Mouse (Mus musculus) lung, embryonic 14.5 days (tissue): Measurements from ENCODE around the gene Trim69. TPM values are rescaled to one million over a fixed set of nuclear protein-coding genes. Genes with fewer than 3 reads are reported as not detected.
"Not testable (repeated sequence)": the region's sequence is repeated elsewhere in the genome, so short reads cannot be mapped to it uniquely, and the experiment has no call there.

Experiments used
- ATAC-seq: fragments of 200-750 bp; cut with Nextera tagmentation; 2 replicates; pipeline ENCODE4 v1.8.0; 2017; ENCODE audit warnings: mild to moderate bottlenecking, moderate TSS enrichment, moderate library complexity; ENCODE audit not compliant: insufficient read depth
- DNase-seq: peaks from one replicate; pipeline ENCODE4 v3.0.0-alpha.2; 2015
- H3K27ac ChIP-seq: fragments of 300-500 bp; sonication (generic); 2 replicates; pipeline ENCODE4 v1.5.1; 2014; ENCODE audit warnings: low read depth, mild to moderate bottlenecking, moderate library complexity
- H3K27me3 ChIP-seq: fragments of 300-500 bp; sonication (generic); 2 replicates; pipeline ENCODE4 v1.6.1; 2014; ENCODE audit warnings: low read length, control low read depth; ENCODE audit not compliant: insufficient read depth
- H3K36me3 ChIP-seq: fragments of 300-500 bp; sonication (generic); 2 replicates; pipeline ENCODE4 v1.6.1; 2014; ENCODE audit warnings: control low read depth; ENCODE audit not compliant: insufficient read depth
- H3K4me1 ChIP-seq: fragments of 300-500 bp; sonication (generic); 2 replicates; pipeline ENCODE4 v1.6.1; 2014; ENCODE audit warnings: antibody characterized with exemption, control low read depth; ENCODE audit not compliant: insufficient read depth
- H3K4me2 ChIP-seq: fragments of 300-500 bp; sonication (generic); 2 replicates; pipeline ENCODE4 v1.6.1; 2014; ENCODE audit warnings: mild to moderate bottlenecking
- H3K4me3 ChIP-seq: fragments of 300-500 bp; sonication (generic); 2 replicates; pipeline ENCODE4 v1.5.1; 2014; ENCODE audit warnings: low read depth, low read length
- H3K9ac ChIP-seq: fragments of 300-500 bp; sonication (generic); 2 replicates; pipeline ENCODE4 v1.6.1; 2014
- H3K9me3 ChIP-seq: fragments of 300-500 bp; sonication (generic); 2 replicates; pipeline ENCODE4 v1.6.1; 2016; ENCODE audit warnings: low read depth, low read length, control low read depth
- CTCF ChIP-seq: IDR thresholded peaks from 2 replicates; pipeline ENCODE4 v1.5.1; 2016; ENCODE audit warnings: antibody characterized with exemption, low read depth
- WGBS: fragments of 180-500 bp; shearing (Covaris S2); extraction: QIAGEN DNeasy Blood & Tissue Kit; methylation state at CpG from one replicate; pipeline ENCODE4 v1.1.7; 2014; 5-methylcytosine and 5-hydroxymethylcytosine counted together
- polyA plus RNA-seq: library from polyadenylated mRNA; unstranded; fragments of >200 nt; fragmentation: Nextera tagmentation; extraction: Ambion mirVana; gene quantifications from 2 replicates; pipeline ENCODE4 v1.2.1, GENCODE M21; 2014

Gene Trim69
- polyA plus RNA-seq, 1 experiment from 2014 or later: not detected

- no peaks in the 10 kb centered on the region for H3K27me3 ChIP-seq
- no peak overlapping the region for H3K4me2 ChIP-seq
- H3K4me3 ChIP-seq: no peak overlapping the region
- TF ChIP-seq CTCF: no peak
- H3K36me3 ChIP-seq: no peaks in the 10 kb centered on the region
- ATAC-seq (peak; percentile 82; the same call in 1 of the 2 replicates), DNase-seq (peak; percentile 50)
- no peak overlapping the region for H3K27ac ChIP-seq
- WGBS: 57% methylated on average over 3 of the region's 3 CpGs
- no peak overlapping the region for H3K9ac ChIP-seq
- no peaks in the 10 kb centered on the region for H3K9me3 ChIP-seq
- H3K4me1 ChIP-seq: no peaks in the 10 kb centered on the region
These were observed 50.2 kb downstream of the Trim69 start for GRCm38 (mm10) chr2:122210534-122211228.

- not testable (repeated sequence) for H3K9me3 ChIP-seq, H3K4me2 ChIP-seq, H3K27me3 ChIP-seq, H3K9ac ChIP-seq, H3K4me3 ChIP-seq, H3K27ac ChIP-seq, H3K36me3 ChIP-seq, DNase-seq, H3K4me1 ChIP-seq, ATAC-seq
- 84% methylated on average over 4 of the region's 4 CpGs for WGBS
These were observed 56.6 kb downstream of the Trim69 start for GRCm38 (mm10) chr2:122217075-122217474.

- TF ChIP-seq CTCF: no peak
These were observed 57.7 kb downstream of the Trim69 start for GRCm38 (mm10) chr2:122218234-122218633.

GRCm38 (mm10) chr2:122221378-122221777 is 60.9 kb downstream of the Trim69 start:
- Histone ChIP-seq H3K9ac (no peak overlapping the region), H3K27me3 (no peaks in the 10 kb centered on the region), H3K36me3 (no peaks in the 10 kb centered on the region), H3K4me3 (no peak overlapping the region), H3K4me2 (no peak overlapping the region), H3K27ac (no peak overlapping the region), H3K4me1 (no peaks in the 10 kb centered on the region), H3K9me3 (no peaks in the 10 kb centered on the region)
- WGBS: 21% methylated on average over 4 of the region's 4 CpGs
- TF ChIP-seq CTCF: no peak
- DNase-seq (no peak), ATAC-seq (no peak)

More at GRCm38 (mm10) chr2:122218234-122218633, 57.7 kb downstream of the Trim69 start:
- ATAC-seq (no peak), DNase-seq (no peak)
- WGBS: 82% methylated on average over 2 of the region's 2 CpGs
- H3K4me1 ChIP-seq: no peaks in the 10 kb centered on the region
- H3K4me3 ChIP-seq: no peak overlapping the region
- no peaks in the 10 kb centered on the region for H3K27me3 ChIP-seq
- H3K4me2 ChIP-seq: no peak overlapping the region
- no peaks in the 10 kb centered on the region for H3K36me3 ChIP-seq
- no peak overlapping the region for H3K9ac ChIP-seq
- no peak overlapping the region for H3K27ac ChIP-seq
- no peaks in the 10 kb centered on the region for H3K9me3 ChIP-seq

GRCm38 (mm10) chr2:122221798-122222197 is 61.3 kb downstream of the Trim69 start:
- H3K4me3 ChIP-seq: no peak overlapping the region
- no peak overlapping the region for H3K9ac ChIP-seq
- no peak for TF ChIP-seq CTCF
- H3K27ac ChIP-seq: no peak overlapping the region
- H3K4me2 ChIP-seq: no peak overlapping the region
- ATAC-seq (no peak), DNase-seq (no peak)
- H3K36me3 ChIP-seq: no peaks in the 10 kb centered on the region
- no peaks in the 10 kb centered on the region for H3K9me3 ChIP-seq
- H3K27me3 ChIP-seq: no peaks in the 10 kb centered on the region
- 16% methylated on average over 5 of the region's 5 CpGs for WGBS
- no peaks in the 10 kb centered on the region for H3K4me1 ChIP-seq

- no peak for ATAC-seq
- H3K36me3 ChIP-seq: no peaks in the 10 kb centered on the region
- 60% methylated on average over 5 of the region's 5 CpGs for WGBS
These were observed 61.8 kb downstream of the Trim69 start for GRCm38 (mm10) chr2:122222272-122222671.

GRCm38 (mm10) chr2:122223654-122224053 is 63.2 kb downstream of the Trim69 start:
- H3K4me3 ChIP-seq: no peak overlapping the region
- no peak overlapping the region for H3K9ac ChIP-seq
- DNase-seq (no peak), ATAC-seq (no peak)
- no peak for TF ChIP-seq CTCF
- no peaks in the 10 kb centered on the region for H3K27me3 ChIP-seq
- H3K4me1 ChIP-seq: no peaks in the 10 kb centered on the region
- no peaks in the 10 kb centered on the region for H3K36me3 ChIP-seq
- H3K4me2 ChIP-seq: no peak overlapping the region
- H3K27ac ChIP-seq: no peak overlapping the region
- no peaks in the 10 kb centered on the region for H3K9me3 ChIP-seq

More at GRCm38 (mm10) chr2:122222272-122222671, 61.8 kb downstream of the Trim69 start:
- no peak overlapping the region for H3K9ac ChIP-seq
- no peak for DNase-seq
- no peaks in the 10 kb centered on the region for H3K27me3 ChIP-seq
- H3K4me1 ChIP-seq: no peaks in the 10 kb centered on the region
- H3K4me3 ChIP-seq: no peak overlapping the region
- no peak overlapping the region for H3K4me2 ChIP-seq
- TF ChIP-seq CTCF: no peak
- no peak overlapping the region for H3K27ac ChIP-seq
- H3K9me3 ChIP-seq: no peaks in the 10 kb centered on the region

Other genes with a start within 250 kb of the Trim69 start
- 58.9 and 60.2 TPM in 2 replicates for gene Ctdspl2, start 204.7 kb upstream of the Trim69 start, polyA plus RNA-seq
- 0.12 TPM in 1 of 2 replicates, not detected in the other for gene Mageb3, start 204.6 kb upstream of the Trim69 start, polyA plus RNA-seq
- 12.7 and 12.9 TPM in 2 replicates for gene Eif3j1, start 132.2 kb upstream of the Trim69 start, polyA plus RNA-seq
- gene Spg11, start 42.3 kb upstream of the Trim69 start, polyA plus RNA-seq: 11.5 and 14.3 TPM in 2 replicates
- gene B2m, start 13.0 kb upstream of the Trim69 start, polyA plus RNA-seq: 308 and 336 TPM in 2 replicates
- not detected in 2 replicates for gene Patl2, start 25.5 kb downstream of the Trim69 start, polyA plus RNA-seq
- not detected in 2 replicates for gene Terb2, start 25.6 kb downstream of the Trim69 start, polyA plus RNA-seq
- gene Sord, start 74.0 kb downstream of the Trim69 start, polyA plus RNA-seq: 16.0 and 16.2 TPM in 2 replicates
- gene Duox2, start 137.7 kb downstream of the Trim69 start, polyA plus RNA-seq: 0.07 TPM in 1 of 2 replicates, not detected in the other
- gene Duoxa2, start 138.2 kb downstream of the Trim69 start, polyA plus RNA-seq: 0.11 TPM in 1 of 2 replicates, not detected in the other
- gene Duoxa1, start 153.0 kb downstream of the Trim69 start, polyA plus RNA-seq: not detected in 2 replicates
- gene Duox1, start 155.0 kb downstream of the Trim69 start, polyA plus RNA-seq: not detected in 2 replicates
- 3.7 and 5.1 TPM in 2 replicates for gene Shf, start 208.5 kb downstream of the Trim69 start, polyA plus RNA-seq